Mouse (Mus musculus): ENCODE measurements at regions not wholly inside any gene's neighbourhood (a gene's known extent, or its start where the extent isn't known, plus 50 kb on each side); places are given as distances from the start of the nearest gene placed in this dataset.

DNA sequence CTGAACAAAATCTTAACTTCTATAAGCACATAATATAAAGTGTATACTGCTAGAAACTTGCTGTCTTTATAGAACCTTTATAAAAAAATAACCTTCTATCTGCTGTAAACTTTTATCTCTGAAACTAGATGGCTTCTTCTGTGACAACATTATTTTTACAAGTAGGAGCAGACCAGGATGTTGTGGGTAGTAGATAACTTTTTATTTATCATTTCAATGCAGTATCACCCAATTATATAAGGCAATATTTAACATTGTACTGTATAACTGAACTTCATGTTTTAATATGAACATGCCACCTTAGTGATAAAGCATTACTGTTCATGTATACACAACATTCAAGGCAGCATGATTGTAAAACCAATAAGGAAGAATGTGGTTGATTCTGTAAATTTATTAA, 5024.1 kb upstream of the Gm7489 start:
- DNase-seq (ENCODE audit: extremely low read depth, insufficient read length, low spot score): no peak

DNA sequence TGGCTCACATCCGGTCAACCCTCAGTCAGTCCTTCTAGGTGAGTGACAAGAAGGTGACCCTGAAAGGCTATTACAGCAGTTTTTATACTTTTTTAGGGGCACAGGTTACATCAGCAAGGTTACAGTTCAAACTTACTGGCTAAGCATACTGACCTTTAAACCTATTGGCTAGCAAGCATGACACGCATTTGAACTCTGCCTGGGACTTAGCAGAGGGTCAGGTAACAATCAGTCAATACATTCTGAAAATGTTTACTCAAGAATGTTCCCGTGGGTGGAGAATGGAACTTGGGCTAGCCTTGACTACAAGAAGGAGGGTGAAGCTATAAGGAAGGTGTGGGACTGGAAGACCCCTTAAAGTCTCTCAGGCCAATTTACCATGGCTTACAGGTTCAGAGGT, 4986.2 kb upstream of the Gm7489 start:
- no peak for DNase-seq (ENCODE audit: extremely low read depth, insufficient read length, low spot score)

DNA sequence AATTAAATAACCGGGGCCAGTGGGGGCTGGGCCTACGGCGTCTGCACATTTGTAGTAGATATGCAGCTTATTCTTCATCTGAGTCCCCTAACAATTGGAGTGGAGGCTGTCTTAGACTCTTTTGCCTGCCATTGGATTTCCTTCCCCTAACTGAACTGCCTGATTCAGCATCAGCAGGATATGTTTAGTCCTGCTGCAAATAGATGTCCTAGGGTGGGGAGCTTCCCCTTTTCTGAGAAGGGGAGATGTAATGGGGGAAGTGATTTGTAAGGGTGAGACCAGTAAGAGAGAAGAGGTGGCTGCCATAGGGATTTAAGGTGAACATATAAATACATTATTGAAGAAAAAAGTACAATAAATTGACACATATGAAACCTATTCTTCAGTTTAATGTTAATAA, 4980.0 kb upstream of the Gm7489 start:
- no peak for DNase-seq (ENCODE audit: extremely low read depth, insufficient read length, low spot score)

DNA sequence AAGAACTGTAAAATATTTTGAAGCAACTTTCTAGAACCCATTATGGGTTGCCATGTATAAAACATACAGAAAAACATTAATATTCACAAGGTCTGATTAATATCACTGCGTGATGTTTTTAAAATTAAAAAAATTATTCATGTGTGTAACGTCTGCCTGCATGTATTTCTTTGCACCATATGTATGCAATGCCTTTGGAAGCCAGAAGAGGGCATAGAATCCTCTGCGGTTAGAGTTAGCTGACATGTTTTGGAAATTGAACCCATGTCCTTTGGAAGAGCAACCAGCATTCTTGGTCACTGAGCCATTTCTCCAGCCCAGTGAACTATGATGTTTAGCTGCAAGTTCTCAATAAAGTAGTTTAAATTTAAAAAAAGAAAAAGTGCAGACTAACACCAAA, 4958.8 kb upstream of the Gm7489 start:
- DNase-seq (ENCODE audit: extremely low read depth, insufficient read length, low spot score): peak; percentile 2

DNA sequence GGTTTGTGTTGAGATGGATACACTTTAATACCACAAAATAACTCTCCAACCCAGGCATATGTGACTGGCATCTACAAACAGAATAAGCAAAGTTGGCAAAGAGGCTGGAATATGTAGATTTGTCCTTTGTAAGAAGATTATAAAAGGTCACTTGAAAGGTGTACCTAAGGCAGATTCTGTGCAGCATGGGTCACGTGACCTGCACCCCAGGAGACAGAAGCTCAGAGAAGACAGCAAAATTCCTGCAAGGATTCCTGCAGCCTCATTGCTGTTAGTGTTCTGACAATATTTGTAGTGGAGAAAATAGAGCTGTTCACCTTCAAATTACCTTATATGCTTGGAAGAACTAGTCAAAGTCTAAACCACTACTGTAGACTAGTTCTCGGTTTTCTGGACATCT, 4938.6 kb upstream of the Gm7489 start:
- no peak for DNase-seq (ENCODE audit: extremely low read depth, insufficient read length, low spot score)

DNA sequence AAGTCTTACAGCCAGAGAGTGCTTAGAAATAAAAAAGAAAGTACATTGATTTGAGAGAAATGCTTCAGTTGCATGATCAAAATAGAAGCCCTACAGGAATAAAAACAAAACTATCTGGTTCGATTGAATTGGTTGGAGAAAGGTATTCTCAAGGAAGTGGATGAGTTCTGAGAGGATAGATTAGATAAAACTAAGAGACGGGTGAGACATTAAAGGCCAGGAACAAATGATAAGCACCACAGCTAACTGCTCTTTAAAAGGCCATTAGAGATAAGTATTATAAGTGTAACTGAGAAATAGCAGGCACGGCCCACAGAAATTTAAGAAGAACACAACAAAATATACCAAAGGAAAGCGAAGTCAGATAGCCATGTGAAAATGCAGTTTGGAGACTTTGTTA, 4908.5 kb upstream of the Gm7489 start:
- no peak for DNase-seq (ENCODE audit: extremely low read depth, insufficient read length, low spot score)

DNA sequence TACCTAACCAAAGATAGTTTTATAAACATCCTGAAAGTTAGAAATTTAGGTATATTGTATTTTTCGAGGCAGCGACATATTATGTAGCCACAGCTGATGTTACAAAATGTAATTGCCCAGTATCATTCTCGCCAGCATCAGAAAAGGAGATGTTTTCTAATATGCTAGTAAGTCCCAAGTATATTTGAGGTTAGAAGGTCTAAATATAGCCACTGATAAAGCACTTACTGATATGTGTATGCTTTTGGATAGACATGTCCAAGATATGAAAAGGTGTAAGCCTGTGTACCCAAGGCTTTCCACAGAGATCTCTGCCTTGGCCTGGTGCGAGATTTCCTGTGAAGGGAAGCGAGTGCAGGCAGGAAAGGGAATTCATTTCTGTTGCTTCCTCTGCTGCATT, 4908.1 kb upstream of the Gm7489 start:
- no peak for DNase-seq (ENCODE audit: extremely low read depth, insufficient read length, low spot score)
